Mouse (Mus musculus): ENCODE data around the gene Osm. TPM values are rescaled to one million over a fixed set of nuclear protein-coding genes. Genes with fewer than 3 reads are reported as not detected.

Osm gene
- polyA plus RNA-seq, 1 experiment from 2014 or later: not detected

DNA sequence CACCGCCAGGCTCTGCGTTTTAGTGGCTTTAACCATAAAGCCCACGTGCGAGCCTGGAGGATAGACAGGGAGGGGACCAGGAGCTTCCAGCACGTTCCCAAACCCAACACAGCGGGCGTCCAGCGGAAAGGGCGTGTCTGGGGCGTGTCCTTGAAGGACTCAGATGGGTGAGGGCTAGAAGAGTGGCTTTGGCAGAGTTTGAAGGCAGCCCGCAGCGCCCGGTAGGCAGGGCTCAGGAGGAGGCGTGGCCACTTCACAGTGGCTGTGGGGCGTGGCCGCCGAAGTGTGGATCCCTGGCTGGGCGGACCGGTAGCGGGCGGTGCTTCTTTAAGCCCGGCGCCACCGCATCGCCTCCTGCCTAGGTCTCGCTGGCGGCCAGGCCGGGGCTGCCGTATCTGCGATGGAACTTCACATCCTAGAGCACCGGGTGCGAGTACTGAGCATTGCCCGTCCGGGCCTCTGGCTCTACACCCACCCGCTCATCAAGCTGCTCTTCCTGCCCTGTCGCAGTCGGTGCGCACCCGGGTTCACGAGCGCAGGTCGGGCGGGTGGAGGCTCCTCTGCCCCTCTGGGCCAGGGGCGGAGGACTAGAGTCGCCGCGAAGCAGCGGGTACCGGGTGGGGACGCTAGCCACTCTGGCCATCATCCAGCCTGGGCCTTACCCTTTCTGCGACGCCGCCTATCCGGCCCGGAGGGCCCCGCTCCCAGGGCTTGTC, 18.1 kb upstream of the Osm start, which contains the start of gene Castor1:
Gene Castor1, plus strand, starts transcription at position 312 of the 716 bp plus-strand sequence.
- peak; percentile 57 for ATAC-seq
- WGBS: 2% methylated on average over 56 of the region's 56 CpGs
- H3K9ac ChIP-seq (replicated peaks): peak within 1 kb of the TSS; percentile 55

DNA sequence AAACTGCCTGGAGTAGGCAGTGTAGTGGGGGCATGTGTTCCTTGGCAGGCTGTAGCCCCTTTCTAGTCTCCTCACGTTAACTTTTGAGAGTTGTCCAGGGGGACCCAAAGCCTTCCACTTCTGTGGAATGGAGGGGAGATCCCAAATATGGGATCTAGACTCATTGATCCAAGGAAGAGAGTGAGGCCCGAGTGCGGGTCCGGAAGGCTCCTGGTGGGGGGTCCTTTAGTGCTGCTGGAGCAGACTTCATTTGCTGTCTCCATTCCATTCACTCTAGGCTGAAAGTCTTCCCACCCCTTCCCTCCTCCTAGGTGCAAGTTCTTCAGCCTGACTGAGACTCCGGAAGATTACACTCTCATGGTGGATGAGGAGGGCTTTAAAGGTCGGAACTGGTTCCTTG, 17.6 kb upstream of the Osm start:
- H3K27ac ChIP-seq: no peak overlapping the region
- 6% methylated on average over 6 of the region's 6 CpGs for WGBS
- H3K36me3 ChIP-seq: peaks cover 26% of the 10 kb centered on the region
- peak overlapping the region; percentile 45 for H3K4me3 ChIP-seq (replicated peaks)
- H3K4me1 ChIP-seq (replicated peaks): peaks cover 9% of the 10 kb centered on the region
- H3K4me2 ChIP-seq (replicated peaks): peak overlapping the region; percentile 76
- H3K9ac ChIP-seq (replicated peaks): peak overlapping the region; percentile 55
- H3K9me3 ChIP-seq: peaks cover 4% of the 10 kb centered on the region
- ATAC-seq: no peak
- H3K27me3 ChIP-seq: peaks cover 33% of the 10 kb centered on the region

More for the DNA sequence above, 18.1 kb upstream of the Osm start, which contains the start of gene Castor1:
- Histone ChIP-seq H3K27ac (no peak within 1 kb of the TSS), H3K27me3 (peaks cover 33% of the 10 kb centered on the region), H3K9me3 (peaks cover 4% of the 10 kb centered on the region), H3K4me1 (replicated peaks) (peaks cover 9% of the 10 kb centered on the region), H3K4me3 (replicated peaks) (peak within 1 kb of the TSS; percentile 45), H3K36me3 (peaks cover 32% of the 10 kb centered on the region), H3K4me2 (replicated peaks) (peak within 1 kb of the TSS; percentile 76)

- Histone ChIP-seq H3K27ac (no peak overlapping the region), H3K4me1 (replicated peaks) (peaks cover 9% of the 10 kb centered on the region), H3K4me2 (replicated peaks) (no peak overlapping the region), H3K4me3 (replicated peaks) (no peak overlapping the region), H3K36me3 (peaks cover 19% of the 10 kb centered on the region), H3K9me3 (peaks cover 4% of the 10 kb centered on the region), H3K27me3 (peaks cover 33% of the 10 kb centered on the region), H3K9ac (replicated peaks) (no peak overlapping the region)
- 0 out of 2 replicates have a peak, but pooled peaks have one; percentile 32 for ATAC-seq
- 14% methylated on average over 2 of the region's 2 CpGs for WGBS
Measured at GRCm38 (mm10) chr11:4219317-4219751, 16.9 kb upstream of the Osm start.

- Histone ChIP-seq H3K9me3 (peaks cover 4% of the 10 kb centered on the region), H3K4me3 (replicated peaks) (no peak overlapping the region), H3K4me1 (replicated peaks) (peaks cover 9% of the 10 kb centered on the region), H3K27ac (no peak overlapping the region), H3K4me2 (replicated peaks) (no peak overlapping the region), H3K36me3 (peaks cover 14% of the 10 kb centered on the region), H3K27me3 (peaks cover 33% of the 10 kb centered on the region), H3K9ac (replicated peaks) (no peak overlapping the region)
- ATAC-seq: no peak
- 69% methylated on average over 9 of the region's 9 CpGs for WGBS
Measured at GRCm38 (mm10) chr11:4219908-4220307, 16.3 kb upstream of the Osm start.

GRCm38 (mm10) chr11:4220443-4221400, 15.5 kb upstream of the Osm start:
- Histone ChIP-seq H3K27me3 (peaks cover 33% of the 10 kb centered on the region), H3K9ac (replicated peaks) (no peak overlapping the region), H3K36me3 (peaks cover 5% of the 10 kb centered on the region), H3K27ac (no peak overlapping the region), H3K4me2 (replicated peaks) (no peak overlapping the region), H3K9me3 (peaks cover 4% of the 10 kb centered on the region), H3K4me3 (replicated peaks) (no peak overlapping the region), H3K4me1 (replicated peaks) (peaks cover 9% of the 10 kb centered on the region)
- 46% methylated on average over 28 of the region's 28 CpGs for WGBS
- ATAC-seq: no peak

DNA sequence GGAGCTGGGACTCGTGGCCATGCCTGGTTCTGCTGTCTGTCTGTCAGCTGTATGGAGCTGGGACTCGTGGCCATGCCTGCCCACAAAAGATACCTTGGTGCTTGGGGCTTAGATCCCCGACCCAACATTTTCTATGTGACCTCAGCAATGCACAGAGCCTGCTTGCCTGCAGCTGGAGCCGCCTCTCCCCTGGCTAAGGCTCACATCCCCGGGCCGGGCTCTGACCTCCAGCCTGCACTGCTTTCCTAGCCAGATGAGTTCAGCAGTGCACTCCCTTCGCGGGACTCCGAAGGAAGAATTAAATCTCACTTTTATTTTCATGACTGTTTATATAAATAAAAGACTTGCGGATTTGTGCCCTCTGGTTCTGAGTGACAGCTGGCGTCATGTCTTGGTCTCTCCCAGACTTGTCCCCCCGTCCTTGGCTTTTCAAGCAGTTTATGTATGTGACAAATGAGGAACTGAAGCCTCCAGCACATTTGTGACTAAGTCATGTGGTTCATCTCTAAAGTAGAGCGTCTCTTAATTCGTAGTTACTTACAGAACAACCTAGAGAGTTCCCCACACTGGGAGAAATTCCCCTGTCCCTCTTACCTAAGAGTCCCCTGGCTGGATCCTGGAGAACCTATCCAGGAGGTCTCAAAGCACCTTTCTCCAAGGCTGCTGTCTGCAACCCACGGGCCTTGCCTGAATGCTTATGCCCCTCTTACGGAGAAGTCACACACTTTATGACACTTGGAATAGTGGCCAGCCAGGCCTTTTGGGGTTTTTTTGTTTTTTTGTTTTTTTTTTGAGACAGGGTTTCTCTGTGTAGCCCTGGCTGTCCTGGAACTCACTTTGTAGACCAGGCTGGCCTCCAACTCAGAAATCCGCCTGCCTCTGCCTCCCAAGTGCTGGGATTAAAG, 13.9 kb upstream of the Osm start:
- WGBS: 75% methylated on average over 17 of the region's 17 CpGs
- no peak for ATAC-seq
- no peak overlapping the region for H3K4me2 ChIP-seq (replicated peaks)
- H3K36me3 ChIP-seq: no peaks in the 10 kb centered on the region
- peaks cover 4% of the 10 kb centered on the region for H3K9me3 ChIP-seq
- H3K27ac ChIP-seq: no peak overlapping the region
- H3K9ac ChIP-seq (replicated peaks): no peak overlapping the region
- H3K4me1 ChIP-seq (replicated peaks): peaks cover 9% of the 10 kb centered on the region
- H3K27me3 ChIP-seq: peaks cover 32% of the 10 kb centered on the region
- H3K4me3 ChIP-seq (replicated peaks): no peak overlapping the region

DNA sequence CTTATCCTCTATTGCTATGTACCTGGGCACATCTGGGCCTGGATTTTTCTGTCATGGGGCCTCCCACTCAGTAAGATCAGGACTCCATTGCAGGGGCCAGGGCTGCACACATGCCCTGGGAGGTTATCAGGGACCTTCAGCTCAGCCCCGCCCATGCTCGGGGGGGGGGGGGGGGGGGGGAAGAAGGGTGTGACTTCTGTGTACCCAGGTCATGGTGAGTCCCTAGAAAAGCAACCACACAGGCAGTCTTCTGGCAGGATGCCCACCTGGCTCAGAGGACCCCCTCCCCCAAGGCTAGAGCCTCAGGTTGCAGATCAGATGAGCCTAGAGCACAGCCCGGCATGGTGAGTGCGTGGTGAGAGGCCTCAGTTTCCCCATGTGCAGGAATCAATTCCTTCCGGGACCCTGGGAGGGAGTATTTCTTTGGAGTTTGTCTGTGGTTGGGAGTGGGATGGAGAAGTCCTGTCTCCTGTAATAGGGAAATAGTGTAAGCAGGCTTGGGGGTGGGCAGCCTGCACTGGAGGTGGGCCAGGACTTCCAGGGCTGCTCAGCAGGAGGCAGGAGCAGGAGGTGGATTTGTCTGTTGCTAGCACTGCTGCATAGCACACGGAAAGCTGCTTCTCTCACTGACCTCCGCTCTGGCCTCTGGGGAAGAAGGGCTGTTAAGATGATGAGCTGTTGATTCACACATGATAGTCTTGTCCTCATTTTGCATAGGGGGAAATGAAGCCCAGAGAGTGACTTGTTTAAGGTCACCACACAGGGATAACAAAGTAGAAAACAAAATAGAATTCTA, 12.6 kb upstream of the Osm start:
- peaks cover 19% of the 10 kb centered on the region for H3K27me3 ChIP-seq
- no peak overlapping the region for H3K9ac ChIP-seq (replicated peaks)
- no peak overlapping the region for H3K4me2 ChIP-seq (replicated peaks)
- no peaks in the 10 kb centered on the region for H3K9me3 ChIP-seq
- no peak for ATAC-seq
- H3K27ac ChIP-seq: no peak overlapping the region
- 25% methylated on average over 6 of the region's 7 CpGs for WGBS
- no peak overlapping the region for H3K4me3 ChIP-seq (replicated peaks)
- H3K36me3 ChIP-seq: no peaks in the 10 kb centered on the region
- peaks cover 2% of the 10 kb centered on the region; the same call in 1 of the 2 replicates for H3K4me1 ChIP-seq (replicated peaks)

GRCm38 (mm10) chr11:4224223-4224622, 12.0 kb upstream of the Osm start:
- ATAC-seq: no peak
- 0 out of 2 replicates have a peak, but pooled peaks cover 4% of the 10 kb centered on the region for H3K4me1 ChIP-seq (replicated peaks)
- WGBS: 56% methylated on average over 2 of the region's 2 CpGs

GRCm38 (mm10) chr11:4226569-4227325, 9.5 kb upstream of the Osm start:
- WGBS: 81% methylated on average over 5 of the region's 5 CpGs
- H3K9ac ChIP-seq (replicated peaks): no peak overlapping the region
- H3K4me1 ChIP-seq (replicated peaks): 0 out of 2 replicates have a peak, but pooled peaks cover 4% of the 10 kb centered on the region
- no peak overlapping the region for H3K27ac ChIP-seq
- ATAC-seq: no peak
- no peaks in the 10 kb centered on the region for H3K27me3 ChIP-seq
- H3K9me3 ChIP-seq: no peaks in the 10 kb centered on the region
- no peak overlapping the region for H3K4me2 ChIP-seq (replicated peaks)
- no peaks in the 10 kb centered on the region for H3K36me3 ChIP-seq
- no peak overlapping the region for H3K4me3 ChIP-seq (replicated peaks)

More at GRCm38 (mm10) chr11:4224223-4224622, 12.0 kb upstream of the Osm start:
- Histone ChIP-seq H3K36me3 (no peaks in the 10 kb centered on the region), H3K27me3 (peaks cover 13% of the 10 kb centered on the region), H3K9me3 (no peaks in the 10 kb centered on the region), H3K9ac (replicated peaks) (no peak overlapping the region), H3K27ac (no peak overlapping the region), H3K4me2 (replicated peaks) (no peak overlapping the region), H3K4me3 (replicated peaks) (no peak overlapping the region)

- no peak overlapping the region for H3K27ac ChIP-seq
- H3K4me3 ChIP-seq (replicated peaks): no peak overlapping the region
- no peaks in the 10 kb centered on the region for H3K9me3 ChIP-seq
- no peak overlapping the region for H3K9ac ChIP-seq (replicated peaks)
- no peaks in the 10 kb centered on the region for H3K36me3 ChIP-seq
- no peaks in the 10 kb centered on the region for H3K27me3 ChIP-seq
- no peak for ATAC-seq
- WGBS: 57% methylated on average over 8 of the region's 8 CpGs
- no peak overlapping the region for H3K4me2 ChIP-seq (replicated peaks)
- 0 out of 2 replicates have a peak, but pooled peaks cover 4% of the 10 kb centered on the region for H3K4me1 ChIP-seq (replicated peaks)
Measured at GRCm38 (mm10) chr11:4228463-4228862, 7.8 kb upstream of the Osm start.
